Mouse (Mus musculus): ENCODE measurements around the gene Tmem200b.

The Tmem200b gene

DNA sequence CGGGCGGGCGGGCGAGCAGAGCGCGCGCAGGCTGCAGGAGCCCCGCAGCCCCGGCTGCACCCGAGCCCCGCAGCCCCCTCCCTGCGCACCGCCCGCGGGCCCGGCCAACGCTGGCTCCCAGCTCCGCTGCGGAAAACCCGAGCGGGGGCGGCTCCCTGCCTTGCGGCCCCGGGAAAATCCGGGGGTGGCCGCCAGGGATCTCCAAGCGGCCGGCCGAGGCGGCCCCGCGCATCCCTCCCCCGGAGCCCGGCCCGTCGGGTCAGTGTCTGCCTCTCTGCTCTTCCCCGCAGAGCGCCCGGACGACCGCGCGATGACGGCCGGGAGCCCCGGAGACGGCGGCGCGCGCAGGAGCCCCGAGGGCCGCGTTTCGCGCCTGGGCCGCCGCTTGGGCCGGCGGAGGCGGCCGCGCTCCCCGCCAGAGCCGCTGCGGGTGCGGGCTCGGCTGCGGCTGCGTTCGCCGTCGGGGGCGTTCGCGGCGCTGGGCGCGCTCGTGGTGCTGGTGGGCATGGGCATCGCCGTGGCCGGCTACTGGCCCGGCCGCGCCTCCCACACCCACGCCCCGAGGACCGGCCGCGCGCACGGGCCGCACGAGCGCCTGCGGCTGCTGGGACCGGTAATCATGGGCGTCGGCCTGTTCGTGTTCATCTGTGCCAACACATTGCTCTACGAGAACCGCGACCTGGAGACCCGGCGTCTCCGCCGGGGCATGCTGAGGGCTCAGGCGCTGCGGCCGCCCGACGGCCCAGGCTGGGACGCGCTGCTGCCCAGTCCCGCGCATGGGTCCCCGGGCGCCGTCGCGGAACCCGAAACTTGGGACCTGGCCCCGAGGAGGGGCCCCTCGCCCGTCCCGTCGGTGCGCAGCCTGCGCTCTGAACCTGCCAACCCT, at the start of gene Tmem200b:
Gene Tmem200b (plus strand): TSS at position 311 of the 886 bp plus-strand sequence.
- DNase-seq (ENCODE audit: low spot score in 2 of 2) = no peak

DNA sequence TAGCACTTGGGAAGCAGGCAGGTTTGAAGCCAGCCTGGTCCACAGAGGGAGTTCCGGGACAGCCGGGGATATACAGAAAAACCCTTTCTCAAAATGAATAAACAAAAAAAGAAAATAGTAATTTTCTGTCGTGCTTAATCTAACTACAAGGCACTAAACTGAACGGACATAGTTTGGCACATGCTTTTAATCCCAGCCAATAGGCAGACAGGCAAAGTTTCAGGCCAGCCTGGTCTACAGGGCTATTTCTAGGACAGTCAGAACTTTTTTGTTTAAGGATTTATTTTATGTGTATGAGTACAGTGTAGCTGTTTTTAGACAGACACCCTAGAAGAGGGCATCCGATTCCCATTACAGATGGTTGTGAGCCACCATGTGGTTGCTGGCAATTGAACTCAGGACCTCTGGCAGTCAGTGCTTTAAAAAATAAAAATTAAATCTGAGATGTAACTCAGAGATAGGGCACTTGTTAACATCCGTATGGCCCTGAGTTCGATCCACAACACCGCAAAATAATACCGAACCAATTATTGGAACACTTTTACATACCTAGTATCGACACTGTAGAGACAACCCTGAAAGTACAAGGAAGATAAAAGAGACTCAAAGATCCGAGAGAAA, 48.8 kb upstream of the Tmem200b start:
- DNase-seq (ENCODE audit: low spot score in 2 of 2) = no peak

DNA sequence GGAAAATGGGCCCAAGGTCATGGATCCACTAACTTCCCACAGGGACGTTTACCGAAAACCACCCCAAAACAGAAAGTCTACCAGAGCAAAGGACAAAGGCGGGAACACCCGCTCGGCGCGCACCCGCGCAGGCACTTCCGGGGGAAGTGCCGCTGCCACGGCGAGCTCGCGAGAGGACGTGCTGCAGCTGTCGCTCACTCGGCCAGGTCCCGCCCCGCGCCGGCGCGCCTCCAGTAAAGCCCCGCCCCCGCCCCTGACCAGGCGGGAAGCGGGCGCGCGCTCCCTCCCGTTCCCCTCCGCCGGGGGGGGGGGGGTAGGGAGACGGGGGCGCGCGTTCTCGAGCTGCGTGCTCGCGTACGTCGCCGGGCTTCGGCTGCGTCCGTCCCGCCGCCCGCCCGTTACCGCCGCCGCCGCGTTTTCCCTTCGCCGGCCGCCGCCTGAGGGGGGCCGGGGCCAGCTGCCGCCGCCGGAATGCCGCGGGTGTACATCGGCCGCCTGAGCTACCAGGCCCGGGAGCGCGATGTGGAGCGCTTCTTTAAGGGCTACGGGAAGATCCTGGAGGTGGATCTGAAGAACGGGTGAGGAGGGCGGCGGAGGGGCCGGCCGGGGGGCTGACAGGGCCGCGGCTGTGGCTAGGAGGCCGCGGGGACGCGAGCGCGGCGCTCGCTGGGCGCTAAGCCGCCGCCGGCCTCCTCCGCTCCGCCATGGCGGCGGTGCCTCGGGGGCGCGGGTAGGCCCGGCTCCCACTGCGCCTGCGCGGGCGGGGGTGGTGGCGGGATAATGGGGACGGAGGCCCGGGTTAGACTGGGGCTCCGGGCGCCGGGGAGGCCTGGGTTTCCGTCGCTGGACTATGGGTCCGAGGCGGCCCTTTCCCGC, 48.0 kb upstream of the Tmem200b start, which contains the start of gene Srsf4:
Gene Srsf4 (plus strand): TSS at position 325 of the 876 bp plus-strand sequence.
- peak; percentile 85 to 91 for DNase-seq (ENCODE audit: low spot score in 2 of 2)

DNA sequence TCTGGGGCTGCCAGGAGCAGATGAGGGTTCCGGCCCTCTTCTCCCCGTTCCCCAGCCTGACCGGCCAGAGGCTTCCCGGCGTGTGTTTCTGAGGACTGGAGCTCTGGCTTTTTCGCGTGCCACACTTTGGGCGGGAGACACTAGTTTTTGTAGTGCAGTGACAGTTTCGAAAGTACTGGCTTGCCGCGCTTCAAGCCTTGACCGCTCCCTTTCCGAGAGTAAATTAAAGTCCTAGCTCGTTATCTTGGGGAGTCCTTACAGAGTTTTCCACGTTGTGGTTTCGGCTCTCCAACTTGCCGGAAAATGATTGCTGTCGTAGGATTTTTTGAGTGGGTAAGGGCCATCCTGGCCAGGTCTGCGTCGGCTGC, 47.4 kb upstream of the Tmem200b start:
- DNase-seq (ENCODE audit: low spot score in 2 of 2) = no peak

DNA sequence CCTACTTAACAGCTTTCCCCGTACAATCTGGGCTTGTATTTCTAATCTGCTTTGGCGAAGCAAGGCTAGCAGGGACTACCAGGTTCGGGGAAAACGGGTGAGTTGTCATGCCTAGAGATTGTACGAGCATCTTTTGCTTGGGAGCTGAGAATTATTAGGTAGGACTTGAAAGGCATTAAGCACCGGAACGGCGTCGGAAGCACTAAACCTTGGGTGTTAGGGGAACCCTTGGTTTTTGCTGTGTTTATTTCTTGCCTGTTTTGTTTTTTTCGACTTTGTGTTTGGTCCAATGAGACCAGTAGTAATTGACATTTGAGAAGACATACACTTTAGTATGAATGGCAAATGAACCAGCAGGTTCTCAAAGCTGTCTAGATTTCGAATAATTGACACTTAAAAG, 47.0 kb upstream of the Tmem200b start:
- peak in 1 of 2 experiments; percentile 8 for DNase-seq (ENCODE audit: low spot score in 2 of 2)

DNA sequence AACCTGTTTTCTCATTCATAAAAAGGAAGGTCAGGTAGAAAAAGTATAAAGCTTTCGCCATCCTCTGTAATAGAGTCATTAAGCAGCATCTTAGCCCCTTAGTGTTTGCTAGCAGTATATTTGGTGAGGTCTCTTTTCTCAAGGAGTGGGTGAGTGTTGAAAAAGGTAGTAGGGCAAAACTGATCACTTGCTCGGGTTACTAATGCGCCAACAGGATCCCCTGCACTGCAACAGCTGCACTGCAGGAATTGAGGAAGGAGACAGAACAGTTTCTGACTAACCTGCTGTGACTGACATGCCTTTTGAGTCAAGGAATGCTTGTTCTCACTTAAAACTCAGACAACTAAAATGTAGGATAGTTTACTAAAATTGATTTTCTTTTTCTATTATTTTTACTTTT, 46.3 kb upstream of the Tmem200b start:
- DNase-seq (ENCODE audit: low spot score in 2 of 2) = no peak

DNA sequence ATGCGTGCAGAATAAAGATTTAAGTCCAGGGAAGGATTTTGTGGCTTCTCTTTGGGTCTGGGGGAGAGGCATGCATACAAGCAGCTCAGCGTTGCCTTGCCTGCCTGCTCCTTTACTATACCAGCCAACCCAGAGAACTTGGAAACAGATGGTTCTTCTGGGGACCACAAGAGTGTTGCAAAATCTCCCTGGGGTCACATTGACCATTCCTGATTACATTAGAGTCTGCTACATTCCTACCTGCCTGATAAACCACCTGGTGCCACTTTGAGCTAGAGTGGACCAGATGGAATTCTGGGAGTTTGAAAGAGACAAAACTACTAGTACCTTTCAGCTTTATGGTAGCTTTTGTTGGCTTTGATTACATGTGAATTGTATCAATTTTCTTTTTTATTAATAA, 44.7 kb upstream of the Tmem200b start:
- DNase-seq (ENCODE audit: low spot score in 2 of 2) = no peak

DNA sequence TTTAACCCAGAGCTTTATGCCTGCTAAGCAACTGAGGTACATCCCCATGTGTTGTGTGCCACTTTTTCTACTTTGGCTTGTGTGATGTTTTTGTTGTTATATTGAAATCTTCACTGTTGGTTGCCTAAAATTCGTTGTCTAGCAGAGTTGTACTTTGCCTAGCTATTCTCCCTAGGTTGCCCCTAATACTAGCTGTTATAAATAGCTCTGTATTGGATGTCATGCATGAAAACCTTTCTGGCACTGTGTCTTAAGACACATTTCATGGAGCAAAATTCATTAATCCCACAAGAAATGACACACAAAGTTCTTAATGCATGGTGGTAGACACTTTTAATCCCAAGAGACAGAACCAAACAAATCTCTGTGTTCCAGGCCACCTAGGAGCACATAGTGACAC, 41.9 kb upstream of the Tmem200b start:
- DNase-seq (ENCODE audit: low spot score in 2 of 2) = no peak

DNA sequence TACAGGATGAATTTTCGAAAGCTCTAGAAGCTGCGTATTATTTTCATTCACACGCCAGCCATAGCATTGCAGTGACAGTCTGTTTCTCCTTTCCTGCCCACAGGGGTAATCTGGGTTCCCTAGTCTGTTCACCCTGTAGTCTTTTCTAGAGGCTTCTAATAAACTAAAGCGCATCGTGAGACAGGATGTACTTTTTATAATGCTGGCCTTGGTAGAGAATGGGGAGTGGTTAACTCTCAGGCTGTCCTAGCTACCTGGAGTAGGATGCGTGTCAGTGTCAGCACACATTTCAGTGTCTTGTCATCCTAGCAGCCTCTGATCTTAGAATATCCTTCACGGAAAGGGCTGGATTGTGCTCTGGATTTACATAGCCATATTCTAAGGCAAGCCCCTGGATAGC, 40.3 kb upstream of the Tmem200b start:
- no peak for DNase-seq (ENCODE audit: low spot score in 2 of 2)

DNA sequence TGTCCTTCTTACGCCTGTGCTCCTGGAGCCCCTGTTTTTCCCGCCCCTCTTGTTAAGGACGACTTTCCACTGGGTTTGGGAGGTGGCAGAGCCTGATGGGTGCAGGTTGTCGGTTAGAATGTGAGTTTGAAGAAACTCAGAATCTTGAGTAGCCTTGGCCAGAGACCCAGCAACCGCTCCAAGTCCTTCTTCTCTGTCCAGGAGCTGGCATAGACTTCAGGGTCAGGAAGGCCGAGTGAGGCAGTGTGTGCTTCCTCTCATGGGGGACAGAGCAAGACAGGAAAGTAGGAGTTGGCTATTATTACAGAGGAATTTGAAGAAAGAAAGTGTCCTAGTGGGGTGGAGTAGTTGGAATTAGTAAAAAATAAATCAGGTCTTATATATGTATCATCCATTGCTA, 38.0 kb upstream of the Tmem200b start:
- no peak for DNase-seq (ENCODE audit: low spot score in 2 of 2)

DNA sequence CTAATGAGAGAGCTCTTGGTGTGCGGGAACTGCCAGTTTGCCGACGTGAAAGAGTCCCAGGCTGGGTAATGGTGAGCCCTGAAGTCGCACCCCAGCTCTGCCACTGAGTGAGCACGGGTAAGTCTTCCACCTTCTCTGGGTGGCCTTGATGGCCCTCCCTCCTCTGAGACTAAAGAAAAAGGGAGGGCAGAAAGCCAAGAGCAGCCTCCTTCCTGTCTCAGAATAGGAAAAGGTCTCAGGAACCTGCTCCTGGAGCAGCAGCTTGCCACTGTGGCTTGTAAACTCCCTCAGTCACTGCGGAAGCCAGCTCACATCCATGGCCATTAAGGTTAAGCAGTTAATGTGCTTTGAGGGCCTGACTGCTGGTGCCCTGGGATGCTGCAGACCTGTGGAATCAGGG, 36.2 kb upstream of the Tmem200b start:
- DNase-seq (ENCODE audit: low spot score in 2 of 2) = no peak

DNA sequence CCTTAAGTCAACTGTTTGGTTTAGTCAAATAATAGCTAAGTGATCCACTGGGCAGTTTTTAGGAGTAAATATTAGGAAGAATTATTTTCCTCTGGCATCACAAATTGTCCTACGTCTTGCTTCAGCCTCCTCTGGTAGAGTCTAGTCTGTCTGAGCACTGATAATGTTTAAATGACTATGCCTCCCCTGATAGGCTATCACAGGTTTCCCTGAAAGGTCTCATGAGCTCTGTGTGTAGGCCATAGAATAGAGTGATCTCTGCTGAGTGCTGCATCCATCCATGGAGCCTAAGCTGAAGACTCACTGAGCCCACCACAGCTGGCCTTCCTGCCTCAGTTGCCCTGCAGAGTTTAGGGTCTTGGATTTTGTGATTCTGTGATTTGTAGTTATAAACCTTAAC, 33.0 kb upstream of the Tmem200b start:
- DNase-seq (ENCODE audit: low spot score in 2 of 2) = no peak

DNA sequence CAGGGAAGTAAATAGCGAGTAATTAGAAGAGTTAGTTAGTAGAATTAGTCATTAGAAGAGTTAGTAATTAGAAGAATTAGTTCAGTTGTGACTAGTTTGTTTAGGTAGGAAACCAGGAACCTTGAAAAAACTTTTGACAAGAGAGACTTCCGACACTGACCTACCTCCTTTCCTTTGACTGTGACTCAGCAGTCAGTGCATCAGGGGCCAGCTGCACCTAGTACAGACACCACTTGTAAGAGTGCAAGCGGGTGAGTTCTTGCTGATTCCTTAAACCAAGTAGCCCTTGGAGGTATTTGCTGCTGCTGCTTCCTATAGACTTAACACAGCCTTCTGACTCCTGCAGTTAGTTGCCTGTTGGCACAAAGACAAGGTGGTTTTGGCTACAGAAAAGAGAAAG, 30.9 kb upstream of the Tmem200b start:
- DNase-seq (ENCODE audit: low spot score in 2 of 2) = no peak

DNA sequence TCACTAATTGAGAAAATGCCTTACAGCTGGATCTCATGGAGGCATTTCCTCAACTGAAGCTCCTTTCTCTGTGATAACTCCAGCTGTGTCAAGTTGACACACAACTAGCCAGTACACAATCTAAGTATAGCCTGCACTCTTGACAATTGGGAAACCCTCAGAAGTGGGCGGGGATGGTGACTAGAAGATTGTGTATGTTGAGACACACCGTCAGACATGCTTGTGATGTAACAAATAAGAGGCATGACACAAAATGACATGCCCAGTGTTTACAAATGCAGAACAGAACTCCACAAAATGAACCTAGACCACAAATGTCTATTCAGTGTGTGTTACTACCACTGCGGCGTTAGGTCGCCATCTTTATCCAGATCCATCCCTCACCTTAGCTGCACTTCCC, 24.5 kb upstream of the Tmem200b start:
- no peak for DNase-seq (ENCODE audit: low spot score in 2 of 2)

DNA sequence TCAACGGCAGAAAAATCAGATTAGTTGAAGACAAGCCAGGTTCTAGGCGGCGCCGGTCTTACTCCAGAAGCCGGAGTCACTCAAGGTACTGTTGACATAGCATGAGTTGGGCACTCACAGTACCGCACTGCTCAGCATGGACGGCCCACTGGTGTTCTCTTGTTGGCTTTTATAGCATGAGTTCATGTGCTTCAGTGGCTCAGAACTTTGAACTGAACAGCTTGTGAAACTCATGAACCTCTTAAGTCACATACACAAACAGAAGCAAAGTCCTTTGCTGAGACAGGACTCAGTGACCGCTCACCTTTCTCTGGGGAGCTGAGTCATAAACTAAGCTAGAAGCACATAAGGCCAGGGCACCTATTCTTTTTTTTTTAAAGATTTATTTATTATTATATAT, 23.8 kb upstream of the Tmem200b start:
- DNase-seq (ENCODE audit: low spot score in 2 of 2) = no peak

DNA sequence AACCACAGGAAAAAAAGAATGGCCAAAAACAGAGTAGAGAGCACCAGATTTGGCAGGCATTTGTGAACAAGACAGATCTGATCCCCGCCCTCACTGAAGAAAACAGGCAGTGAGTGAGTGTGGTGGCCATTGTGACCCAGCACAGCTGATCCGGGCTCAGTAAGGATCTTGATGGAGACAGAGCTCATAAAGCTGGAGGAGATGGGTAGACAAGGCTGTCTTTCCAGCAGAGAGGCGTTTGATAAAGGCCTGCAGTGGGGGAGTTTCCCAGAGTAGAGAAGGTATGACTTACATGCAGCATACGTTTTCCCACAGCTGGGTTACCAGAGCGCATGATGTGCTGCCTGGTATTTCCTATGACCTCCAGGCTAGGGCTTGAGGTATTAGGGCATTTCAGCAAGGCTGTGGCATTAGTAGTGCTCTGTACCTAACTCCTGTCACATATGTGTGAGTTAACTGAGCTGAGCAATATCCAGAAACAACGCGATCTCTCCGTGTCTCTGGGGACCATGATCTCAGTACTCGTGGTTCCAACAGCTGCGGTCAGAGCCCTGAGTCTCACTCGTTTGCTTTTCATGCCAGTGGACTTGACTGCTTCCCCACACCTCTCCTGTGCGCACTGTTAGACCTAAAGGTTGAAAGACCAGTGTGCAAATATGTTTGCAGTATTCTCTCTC, 22.9 kb upstream of the Tmem200b start:
- DNase-seq (ENCODE audit: low spot score in 2 of 2) = no peak

DNA sequence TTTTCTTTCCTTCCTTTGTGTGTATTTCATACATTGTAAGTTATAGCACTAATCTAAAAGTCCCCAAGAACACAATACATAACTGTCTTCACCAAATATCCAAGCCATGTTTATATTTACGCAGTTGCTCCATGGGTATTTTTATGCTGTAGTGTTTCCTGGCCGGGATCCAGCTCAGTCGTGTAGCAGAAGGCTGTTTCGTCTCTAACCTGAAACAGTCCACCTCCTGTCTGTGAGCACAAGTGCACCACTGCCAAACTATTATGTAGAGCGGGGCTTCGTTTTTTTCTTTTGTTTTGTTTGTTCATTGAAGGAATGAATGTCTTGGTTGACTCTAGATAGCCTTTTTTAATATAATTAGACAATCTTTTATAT, 22.4 kb upstream of the Tmem200b start:
- no peak for DNase-seq (ENCODE audit: low spot score in 2 of 2)

DNA sequence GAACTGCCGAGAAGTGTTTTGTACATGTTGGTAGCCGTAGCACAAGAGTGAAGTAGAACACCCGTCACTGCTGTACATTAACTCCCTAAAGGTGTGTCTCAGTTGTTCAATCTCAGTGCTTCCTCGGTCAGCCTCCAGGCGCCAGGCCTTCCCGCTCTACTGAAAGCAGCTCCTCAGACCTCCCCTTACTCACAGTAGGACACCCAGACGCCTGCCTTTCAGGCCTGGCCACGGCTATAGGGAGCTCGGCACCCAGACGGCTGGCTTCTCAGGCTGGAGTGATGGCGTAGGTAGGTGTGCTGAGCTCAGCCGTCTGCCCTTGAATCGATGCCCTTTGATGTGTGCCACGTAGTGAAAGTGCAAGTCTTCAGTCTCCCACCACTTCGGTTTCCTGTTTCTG, 20.5 kb upstream of the Tmem200b start:
- no peak for DNase-seq (ENCODE audit: low spot score in 2 of 2)

DNA sequence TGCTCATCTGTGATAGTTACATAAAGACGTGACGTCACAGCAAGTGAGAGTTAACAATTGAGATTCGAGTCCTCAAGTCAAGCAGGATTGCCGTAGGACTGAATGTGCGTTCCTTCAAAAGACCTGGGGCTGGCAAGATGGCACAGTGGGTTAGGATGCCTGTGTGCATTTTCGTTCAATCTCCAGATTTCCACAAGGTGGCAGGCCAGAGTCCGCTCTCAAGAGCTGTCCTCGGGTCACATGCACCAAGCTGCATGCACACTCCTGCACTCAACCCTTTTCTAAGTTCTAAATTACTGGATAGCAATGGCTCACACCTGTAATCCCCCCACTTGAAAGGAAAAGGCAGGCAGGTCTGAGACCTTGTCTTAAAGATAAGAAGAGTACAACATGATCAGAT, 17.1 kb upstream of the Tmem200b start:
- DNase-seq (ENCODE audit: low spot score in 2 of 2) = no peak

DNA sequence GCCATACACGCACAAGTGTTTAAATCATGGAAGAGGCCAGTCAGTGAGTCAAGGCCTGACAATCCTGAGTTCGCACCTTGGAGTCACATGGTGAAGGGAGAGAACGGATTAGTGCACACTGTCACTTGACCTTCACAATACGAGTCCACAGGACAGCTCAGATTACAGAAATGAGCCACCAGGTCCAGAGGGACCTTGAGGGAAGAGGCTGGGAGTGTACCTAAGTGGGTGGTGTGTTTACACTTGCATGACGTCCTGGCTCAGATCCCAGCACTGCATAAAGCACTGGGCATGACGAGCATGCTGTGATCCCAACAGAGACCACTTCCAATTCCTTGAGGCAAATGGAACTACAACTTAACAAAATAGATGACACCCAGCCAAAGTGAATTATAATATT, 15.1 kb upstream of the Tmem200b start:
- no peak for DNase-seq (ENCODE audit: low spot score in 2 of 2)

DNA sequence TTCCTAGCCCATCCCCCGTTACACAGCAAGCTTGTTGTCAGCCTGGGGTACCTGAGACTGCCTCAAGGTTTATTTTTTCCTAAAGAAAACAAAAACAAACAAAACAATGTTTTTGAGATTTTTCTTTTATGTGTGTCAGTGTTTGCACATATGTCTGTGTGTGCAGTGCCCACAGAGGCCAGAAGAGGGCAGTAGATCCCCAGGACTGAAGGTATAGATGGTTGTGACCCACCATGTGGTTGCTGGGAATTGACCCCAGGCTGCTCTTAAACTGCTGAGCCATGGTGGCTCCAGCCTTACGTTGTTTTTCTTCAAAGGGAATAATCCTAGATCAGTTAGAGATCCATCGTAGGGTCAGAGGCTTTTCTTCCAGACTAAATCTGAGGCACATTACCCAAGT, 13.7 kb upstream of the Tmem200b start:
- DNase-seq (ENCODE audit: low spot score in 2 of 2) = no peak
